Mouse (Mus musculus): ENCODE results near the gene Ighmbp2. TPM values are rescaled to one million over a fixed set of nuclear protein-coding genes. Genes with fewer than 3 reads are reported as not detected.

The Ighmbp2 gene
- 1 to 10 TPM; 5.0 to 6.0 TPM for total RNA-seq (2023)

GRCm38 (mm10) chr19:3282572-3283467, at the start of gene Ighmbp2, which contains the start of gene Mrpl21:
Gene Ighmbp2, minus strand, starts transcription at chr19:3283017.
Gene Mrpl21, plus strand, starts transcription at chr19:3282901.

GRCm38 (mm10) chr19:3322261-3322969, 39.6 kb upstream of the Ighmbp2 start, which contains the start of gene Cpt1a:
Gene Cpt1a, plus strand, starts transcription at chr19:3322334.

Other genes with a start within 250 kb of the Ighmbp2 start
- 10 to 100 TPM; 25.3 to 28.2 TPM for gene Mrpl21, start 116 bp downstream of the Ighmbp2 start, total RNA-seq (2023)
- gene Cpt1a, start 39.3 kb upstream of the Ighmbp2 start, total RNA-seq (2023): 10 to 100 TPM; 91.1 to 91.6 TPM
- 1 to 10 TPM; 1.9 to 2.4 TPM for gene Tesmin, start 105.8 kb upstream of the Ighmbp2 start, total RNA-seq (2023)
- gene Gal, start 131.5 kb upstream of the Ighmbp2 start, total RNA-seq (2023): 1 to 10 TPM in 1 of 2 experiments, not detected in 1; 1.8 TPM